Mouse (Mus musculus): ENCODE measurements around the gene Rapgef1. TPM values are rescaled to one million over a fixed set of nuclear protein-coding genes. Genes with fewer than 3 reads are reported as not detected.

Gene Rapgef1
- total RNA-seq, 1 experiment: 48.5 TPM

DNA sequence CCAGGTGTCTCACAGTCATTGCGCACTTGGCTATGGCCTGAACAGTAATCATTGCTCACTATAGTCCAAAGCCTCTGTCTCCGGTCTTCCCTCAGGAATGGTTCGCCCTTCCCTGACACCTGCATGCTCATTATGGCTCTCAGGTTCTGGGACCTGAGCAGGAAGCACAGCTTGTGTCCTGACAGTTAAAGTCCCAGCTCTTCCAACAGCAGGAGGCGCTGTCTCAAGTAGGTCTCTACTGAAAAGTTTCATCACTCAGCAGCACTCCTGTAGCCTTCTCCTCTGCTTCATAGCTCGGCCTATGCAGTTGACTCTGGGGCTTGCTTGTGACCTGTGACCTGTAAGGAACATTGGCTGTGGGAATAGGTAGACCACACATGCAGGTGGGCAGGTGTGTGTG lies 45.9 kb downstream of the Rapgef1 start:
- TF ChIP-seq HCFC1 (IDR thresholded peaks at IDR 0.05; ENCODE audit: borderline replicate concordance, insufficient read depth, low read length) (no peak), ZC3H11A (IDR thresholded peaks at IDR 0.05; ENCODE audit: borderline replicate concordance, low read depth, low read length) (no peak), MAFK (IDR thresholded peaks at IDR 0.05; ENCODE audit: insufficient read depth, low read depth, low read length) (no peak), CHD2 (IDR thresholded peaks at IDR 0.05; ENCODE audit: low read depth, low read length) (no peak), ZNF384 (IDR thresholded peaks at IDR 0.05; ENCODE audit: low read depth, low read length) (no peak)
- no peak overlapping the region for H3K9ac ChIP-seq (ENCODE audit: insufficient read depth, low read depth, low read length, poor library complexity, severe bottlenecking)
- no peaks in the 10 kb centered on the region for H3K36me3 ChIP-seq (ENCODE audit: control insufficient read depth, insufficient read depth, low read length, poor library complexity, severe bottlenecking)
- no peaks in the 10 kb centered on the region for H3K9me3 ChIP-seq (ENCODE audit: control insufficient read depth, insufficient read depth, low read depth, low read length)
- H3K4me3 ChIP-seq (ENCODE audit: insufficient read depth in 1 of 2, low read depth in 1 of 2, low read length in 2 of 2, poor library complexity in 1 of 2, severe bottlenecking in 1 of 2): no peak overlapping the region
- in situ Hi-C loops (cut with MboI; ENCODE audit: low sequenced_read_pairs in 2 of 2, unreplicated experiment in 2 of 2): no loop called here
- no peak overlapping the region for H3K27ac ChIP-seq (ENCODE audit: insufficient read depth, low read depth, low read length, poor library complexity, severe bottlenecking)
- peak; percentile 60 for DNase-seq (ENCODE audit: low read depth, low spot score)
- H3K4me1 ChIP-seq (ENCODE audit: control insufficient read depth in 2 of 2, insufficient read depth in 2 of 2, low read length in 2 of 2, poor library complexity in 1 of 2): peaks cover 27 to 40% of the 10 kb centered on the region in 2 experiments

- Histone ChIP-seq H3K9me3 (ENCODE audit: control insufficient read depth, insufficient read depth, low read depth, low read length) (no peaks in the 10 kb centered on the region), H3K4me3 (ENCODE audit: insufficient read depth in 1 of 2, low read depth in 1 of 2, low read length in 2 of 2, poor library complexity in 1 of 2, severe bottlenecking in 1 of 2) (no peak overlapping the region), H3K27ac (ENCODE audit: insufficient read depth, low read depth, low read length, poor library complexity, severe bottlenecking) (no peak overlapping the region), H3K9ac (ENCODE audit: insufficient read depth, low read depth, low read length, poor library complexity, severe bottlenecking) (no peak overlapping the region), H3K4me1 (ENCODE audit: control insufficient read depth in 2 of 2, insufficient read depth in 2 of 2, low read length in 2 of 2, poor library complexity in 1 of 2) (peaks cover 27 to 45% of the 10 kb centered on the region in 2 experiments), H3K36me3 (ENCODE audit: control insufficient read depth, insufficient read depth, low read length, poor library complexity, severe bottlenecking) (no peaks in the 10 kb centered on the region)
- no peak for DNase-seq (ENCODE audit: low read depth, low spot score)
- TF ChIP-seq MAFK (IDR thresholded peaks at IDR 0.05; ENCODE audit: insufficient read depth, low read depth, low read length) (no peak), CHD2 (IDR thresholded peaks at IDR 0.05; ENCODE audit: low read depth, low read length) (no peak), ZNF384 (IDR thresholded peaks at IDR 0.05; ENCODE audit: low read depth, low read length) (no peak), HCFC1 (IDR thresholded peaks at IDR 0.05; ENCODE audit: borderline replicate concordance, insufficient read depth, low read length) (no peak), ZC3H11A (IDR thresholded peaks at IDR 0.05; ENCODE audit: borderline replicate concordance, low read depth, low read length) (no peak)
- in situ Hi-C loops (cut with MboI; ENCODE audit: low sequenced_read_pairs in 2 of 2, unreplicated experiment in 2 of 2): no loop called here
Observed at GRCm38 (mm10) chr2:29666589-29666988, 47.1 kb downstream of the Rapgef1 start.

DNA sequence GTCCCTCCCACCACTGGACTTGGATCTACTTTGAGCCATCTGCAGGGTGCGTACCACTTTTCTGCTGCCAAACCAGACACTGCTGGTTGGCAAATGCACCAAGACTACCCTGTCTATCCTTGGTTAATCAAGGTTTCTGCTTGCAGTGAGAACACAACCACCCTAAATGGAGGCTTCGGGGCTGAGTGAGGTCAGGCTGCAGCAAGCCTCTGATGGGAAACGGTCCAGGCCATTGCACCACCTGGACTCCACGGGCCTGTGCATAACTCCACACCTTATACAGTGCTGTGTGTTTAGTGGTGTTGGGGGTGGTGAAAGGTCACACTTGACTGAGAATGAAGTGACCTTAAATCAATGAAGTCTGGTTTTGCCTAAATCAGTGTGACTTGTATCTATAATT lies 47.6 kb downstream of the Rapgef1 start:
- Histone ChIP-seq H3K36me3 (ENCODE audit: control insufficient read depth, insufficient read depth, low read length, poor library complexity, severe bottlenecking) (no peaks in the 10 kb centered on the region), H3K9ac (ENCODE audit: insufficient read depth, low read depth, low read length, poor library complexity, severe bottlenecking) (no peak overlapping the region), H3K4me3 (ENCODE audit: insufficient read depth in 1 of 2, low read depth in 1 of 2, low read length in 2 of 2, poor library complexity in 1 of 2, severe bottlenecking in 1 of 2) (no peak overlapping the region), H3K27ac (ENCODE audit: insufficient read depth, low read depth, low read length, poor library complexity, severe bottlenecking) (no peak overlapping the region), H3K4me1 (ENCODE audit: control insufficient read depth in 2 of 2, insufficient read depth in 2 of 2, low read length in 2 of 2, poor library complexity in 1 of 2) (peaks cover 27 to 46% of the 10 kb centered on the region in 2 experiments), H3K9me3 (ENCODE audit: control insufficient read depth, insufficient read depth, low read depth, low read length) (no peaks in the 10 kb centered on the region)
- TF ChIP-seq HCFC1 (IDR thresholded peaks at IDR 0.05; ENCODE audit: borderline replicate concordance, insufficient read depth, low read length) (no peak), ZNF384 (IDR thresholded peaks at IDR 0.05; ENCODE audit: low read depth, low read length) (no peak), ZC3H11A (IDR thresholded peaks at IDR 0.05; ENCODE audit: borderline replicate concordance, low read depth, low read length) (no peak), CHD2 (IDR thresholded peaks at IDR 0.05; ENCODE audit: low read depth, low read length) (no peak), MAFK (IDR thresholded peaks at IDR 0.05; ENCODE audit: insufficient read depth, low read depth, low read length) (no peak)
- in situ Hi-C loops (cut with MboI; ENCODE audit: low sequenced_read_pairs in 2 of 2, unreplicated experiment in 2 of 2): no loop called here
- no peak for DNase-seq (ENCODE audit: low read depth, low spot score)

DNA sequence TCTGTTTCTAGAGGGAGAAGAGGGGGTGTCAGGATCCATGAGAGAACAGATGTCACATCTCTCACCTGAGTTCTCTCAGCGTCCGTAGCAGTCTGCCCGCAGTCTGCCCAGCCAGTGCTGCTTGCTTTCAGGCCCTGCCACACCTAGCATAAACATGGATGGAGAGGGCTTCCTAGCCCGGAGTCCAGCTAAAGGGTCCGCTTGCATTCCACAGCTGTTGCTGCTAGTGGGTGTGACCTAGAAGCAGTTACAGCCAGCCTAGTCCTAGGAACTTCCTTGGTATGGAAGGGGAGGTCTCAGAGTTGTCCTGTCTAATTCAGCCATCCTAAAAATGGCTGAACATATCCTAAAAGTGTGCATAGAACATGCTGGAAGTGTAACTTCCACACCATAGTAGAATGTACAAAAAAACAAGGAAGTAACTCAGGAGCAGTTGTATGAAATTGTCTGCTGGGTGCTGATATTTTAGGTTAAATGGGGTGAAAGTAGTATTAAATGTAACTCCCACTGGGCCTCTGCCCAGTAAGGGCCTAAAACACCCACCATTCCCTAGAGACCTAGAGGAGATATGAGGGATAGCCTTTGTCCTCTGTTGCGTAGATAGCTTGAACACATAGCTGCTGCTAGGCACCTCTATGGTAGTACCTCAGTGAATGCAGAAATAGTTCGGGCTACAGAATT lies 48.6 kb downstream of the Rapgef1 start:
- H3K27ac ChIP-seq (ENCODE audit: insufficient read depth, low read depth, low read length, poor library complexity, severe bottlenecking): no peak overlapping the region
- peaks cover 27 to 44% of the 10 kb centered on the region in 2 experiments for H3K4me1 ChIP-seq (ENCODE audit: control insufficient read depth in 2 of 2, insufficient read depth in 2 of 2, low read length in 2 of 2, poor library complexity in 1 of 2)
- H3K9ac ChIP-seq (ENCODE audit: insufficient read depth, low read depth, low read length, poor library complexity, severe bottlenecking): no peak overlapping the region
- H3K4me3 ChIP-seq (ENCODE audit: insufficient read depth in 1 of 2, low read depth in 1 of 2, low read length in 2 of 2, poor library complexity in 1 of 2, severe bottlenecking in 1 of 2): no peak overlapping the region
- TF ChIP-seq MAFK (IDR thresholded peaks at IDR 0.05; ENCODE audit: insufficient read depth, low read depth, low read length) (no peak), CHD2 (IDR thresholded peaks at IDR 0.05; ENCODE audit: low read depth, low read length) (no peak), ZNF384 (IDR thresholded peaks at IDR 0.05; ENCODE audit: low read depth, low read length) (no peak), HCFC1 (IDR thresholded peaks at IDR 0.05; ENCODE audit: borderline replicate concordance, insufficient read depth, low read length) (no peak), ZC3H11A (IDR thresholded peaks at IDR 0.05; ENCODE audit: borderline replicate concordance, low read depth, low read length) (no peak)
- in situ Hi-C loops (cut with MboI; ENCODE audit: low sequenced_read_pairs in 2 of 2, unreplicated experiment in 2 of 2): no loop called here
- no peaks in the 10 kb centered on the region for H3K9me3 ChIP-seq (ENCODE audit: control insufficient read depth, insufficient read depth, low read depth, low read length)
- no peak for DNase-seq (ENCODE audit: low read depth, low spot score)
- H3K36me3 ChIP-seq (ENCODE audit: control insufficient read depth, insufficient read depth, low read length, poor library complexity, severe bottlenecking): no peaks in the 10 kb centered on the region

All from ES-E14 (cell line).